Mouse (Mus musculus) testis, adult 2 months (tissue): Measurements from ENCODE around the gene Dnase1l2.

Source experiments
- CTCF ChIP-seq: fragments of 200-500 bp; IDR thresholded peaks from 2 replicates; pipeline ENCODE4 v1.5.1; 2012; ENCODE audit warnings: low read depth, mild to moderate bottlenecking, inconsistent platforms, low read length, moderate library complexity; ENCODE audit not compliant: control insufficient read depth, insufficient read depth, insufficient replicate concordance
- POLR2A ChIP-seq: fragments of 200-500 bp; IDR thresholded peaks from 2 replicates; pipeline ENCODE4 v1.6.1; 2012; ENCODE audit warnings: low read depth, mild to moderate bottlenecking, inconsistent platforms, low read length, moderate library complexity; ENCODE audit not compliant: control insufficient read depth

GRCm38 (mm10) chr17:24442107-24442506, 798 bp downstream of the Dnase1l2 start:
- TF ChIP-seq CTCF, result no peak
- TF ChIP-seq POLR2A, result no peak
